ENCODE assay signal across 17 mouse cellular contexts in genomic region chr4:129654770-129655169, GRCm38 (mm10). TPM values are rescaled to one million over a fixed set of nuclear protein-coding genes. Genes with fewer than 3 reads are reported as not detected.
"Had no signal": no experiment of that assay in that cellular context is flagged by ENCODE, and none has a peak within 500 bp of the region (broad histone marks: within the 10 kb centered on the region; RNA-seq: fewer than 3 reads in every experiment).

No protein-coding gene starts in this region.

- H3K4me3 ChIP-seq: liver, embryonic 15.5 days; lung, embryonic 15.5 days; megakaryocyte, embryonic 14.5 days; midbrain, embryonic 13.5 days; midbrain, embryonic 15.5 days; neural tube, embryonic 12.5 days had no signal

- ATAC-seq: liver, postnatal 0 days; lung, postnatal 0 days; midbrain, embryonic 13.5 days; midbrain, embryonic 15.5 days had no signal

- DNase-seq: liver, postnatal 0 days; lung, adult 2 months; lung, postnatal 14 days; lung, postnatal 36 days; thymus, adult 18-20 months; thymus, postnatal 14 days; thymus, postnatal 36 days had no signal

- H3K27ac ChIP-seq: liver, embryonic 15.5 days; lung, embryonic 15.5 days; macrophage; midbrain, embryonic 13.5 days; midbrain, embryonic 15.5 days; neural tube, embryonic 12.5 days had no signal

RNA-seq across cellular contexts. Expression of gene Dcdc2b, which starts 40.7 kb away (rescaled TPM):
- total RNA-seq: megakaryocyte progenitor cell, adult 5-6 weeks; monocyte, adult 5-6 weeks had no signal
